Mouse (Mus musculus): ENCODE measurements around the gene Mpc2.

Gene Mpc2

GRCm38 (mm10) chr1:165510161-165510560 lies 49.7 kb downstream of the Mpc2 start:
- no peak for DNase-seq

GRCm38 (mm10) chr1:165520716-165521115 lies 60.3 kb downstream of the Mpc2 start:
- no peak for DNase-seq

Data from embryo, embryonic 11 days (tissue).